In the genomic region with DNA sequence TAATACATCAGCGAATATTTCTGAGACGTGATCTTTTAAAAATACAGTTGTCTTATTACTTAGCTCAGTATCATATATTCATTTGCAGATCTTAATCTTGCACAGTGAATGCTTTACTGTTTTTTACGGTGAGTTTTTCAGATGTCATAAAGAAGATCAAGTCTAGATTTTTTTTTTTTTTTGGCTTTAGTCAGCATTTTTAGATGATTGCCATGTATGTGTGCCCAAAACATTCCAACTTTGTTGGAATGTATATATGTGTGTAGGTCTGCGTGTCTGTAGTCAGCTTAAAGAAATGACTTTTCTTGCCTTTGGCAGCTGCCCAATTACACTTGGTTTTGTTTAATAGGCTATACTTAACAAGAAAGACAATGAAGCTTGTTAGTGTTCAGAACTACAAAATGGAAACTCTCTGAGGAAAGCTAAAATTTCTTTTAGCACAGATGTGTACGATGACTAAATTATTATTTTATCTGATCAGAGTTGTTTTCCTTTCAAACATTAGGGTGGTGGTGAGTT, we compare ENCODE assay signal across 8 mouse cellular contexts. TPM values are rescaled to one million over a fixed set of nuclear protein-coding genes. Genes with fewer than 3 reads are reported as not detected.
DNase-seq lines count a peak whose midpoint lies in the region; ATAC-seq and TF ChIP-seq lines count a peak whose summit lies in the region.

No protein-coding gene starts in this region.

- no peak overlapping the region for H3K9ac ChIP-seq in hindbrain, postnatal 0 days (replicated peaks; ENCODE audit: low read length)
- H3K9ac ChIP-seq in midbrain, postnatal 0 days (replicated peaks; ENCODE audit: low read length, poor library complexity, severe bottlenecking), result no peak overlapping the region

- H3K36me3 ChIP-seq in hindbrain, postnatal 0 days (ENCODE audit: insufficient read depth, low read length), result no peaks in the 10 kb centered on the region; the same call in 1 of the 2 replicates
- no peaks in the 10 kb centered on the region for H3K36me3 ChIP-seq in midbrain, postnatal 0 days (ENCODE audit: insufficient read depth, low read length)

- TF ChIP-seq CTCF in layer of hippocampus, adult 2 months (conservative IDR thresholded peaks at IDR 0.05), result no peak
- no peak for TF ChIP-seq CTCF in hindbrain, postnatal 0 days (IDR thresholded peaks at IDR 0.05; ENCODE audit: low read depth)
- TF ChIP-seq CTCF in midbrain, postnatal 0 days (IDR thresholded peaks at IDR 0.05), result no peak

- peak overlapping the region; percentile 83 for H3K4me3 ChIP-seq in layer of hippocampus, adult 2 months
- peak overlapping the region; percentile 96; the same call in 1 of the 2 replicates for H3K4me3 ChIP-seq in hindbrain, postnatal 0 days (ENCODE audit: low read length)
- H3K4me3 ChIP-seq in midbrain, postnatal 0 days (ENCODE audit: low read depth, low read length), result no peak overlapping the region

- no peak for ATAC-seq in hindbrain, postnatal 0 days
- no peak for ATAC-seq in midbrain, postnatal 0 days (ENCODE audit: low FRiP score)
- no peak for ATAC-seq in granulocyte monocyte progenitor cell, adult 5-6 weeks (replicated peaks; ENCODE audit: poor library complexity, severe bottlenecking)

- WGBS in hindbrain, postnatal 0 days, result 69% methylated on average over 5 of the region's 5 CpGs
- 69% methylated on average over 5 of the region's 5 CpGs for WGBS in midbrain, postnatal 0 days

- no peaks in the 10 kb centered on the region for H3K9me3 ChIP-seq in hindbrain, postnatal 0 days (ENCODE audit: low read length)
- H3K9me3 ChIP-seq in midbrain, postnatal 0 days (ENCODE audit: low read length), result no peaks in the 10 kb centered on the region

- H3K27me3 ChIP-seq in hindbrain, postnatal 0 days (ENCODE audit: insufficient read depth, low read length), result no peaks in the 10 kb centered on the region
- H3K27me3 ChIP-seq in midbrain, postnatal 0 days (ENCODE audit: insufficient read depth, low read length), result no peaks in the 10 kb centered on the region

- DNase-seq in layer of hippocampus, adult 2 months (ENCODE audit: low spot score in 2 of 2), result no peak
- DNase-seq in layer of hippocampus, adult 8-10 months (ENCODE audit: low spot score in 2 of 2), result no peak
- DNase-seq in c-Kit-negative CD71-positive TER-119-positive erythroid progenitor cells, embryonic 14.5 days (ENCODE audit: low read depth, low spot score), result peak; percentile 20
- no peak for DNase-seq in hindbrain, postnatal 0 days (ENCODE audit: low spot score)
- no peak for DNase-seq in midbrain, postnatal 0 days (ENCODE audit: low spot score)
- DNase-seq in ovary, postnatal 10 days (ENCODE audit: low spot score), result no peak
- DNase-seq in cerebellum, adult 18-20 months, result no peak

- H3K27ac ChIP-seq in layer of hippocampus, adult 2 months, result 0 out of 2 replicates have a peak overlapping the region, but pooled peaks have one; percentile 95
- no peak overlapping the region for H3K27ac ChIP-seq in hindbrain, postnatal 0 days
- no peak overlapping the region for H3K27ac ChIP-seq in midbrain, postnatal 0 days (ENCODE audit: low read depth, low read length)

- H3K4me1 ChIP-seq in hindbrain, postnatal 0 days (ENCODE audit: insufficient read depth, low read length), result no peaks in the 10 kb centered on the region; the same call in 1 of the 2 replicates
- H3K4me1 ChIP-seq in midbrain, postnatal 0 days (ENCODE audit: insufficient read depth, low read length), result 0 out of 2 replicates have a peak, but pooled peaks cover 8% of the 10 kb centered on the region

- H3K4me2 ChIP-seq in hindbrain, postnatal 0 days (ENCODE audit: low read depth, low read length), result peak overlapping the region; percentile 92
- H3K4me2 ChIP-seq in midbrain, postnatal 0 days (ENCODE audit: low read depth, low read length, poor library complexity, severe bottlenecking), result peak overlapping the region; percentile 94; the same call in 1 of the 2 replicates

RNA-seq across cellular contexts. Expression of a gene that starts 1.7 kb away (rescaled TPM):
- 10 to 100 TPM; 56.3 to 58.7 TPM for total RNA-seq in layer of hippocampus, adult 2 months (2021)
- total RNA-seq in layer of hippocampus, adult 8-10 months (2022), result 10 to 100 TPM; 51.3 to 62.1 (median 56.0) TPM
- total RNA-seq in hindbrain, postnatal 0 days (2014; rRNA removed), result 16.8 and 19.1 TPM in 2 replicates
- polyA plus RNA-seq in hindbrain, postnatal 0 days (2015; fragmentation: Nextera tagmentation; extraction: Ambion mirVana), result 11.9 and 12.8 TPM in 2 replicates
- 14.8 and 23.7 TPM in 2 replicates for total RNA-seq in midbrain, postnatal 0 days (2014; rRNA removed)
- polyA plus RNA-seq in midbrain, postnatal 0 days (2015; fragmentation: Nextera tagmentation; extraction: Ambion mirVana), result 8.8 and 9.9 TPM in 2 replicates
- 56.4 and 57.8 TPM in 2 replicates for total RNA-seq in granulocyte monocyte progenitor cell, adult 5-6 weeks (2014; fragmentation: Nextera tagmentation)
- 101 and 111 TPM in 2 replicates for total RNA-seq in granulocyte monocyte progenitor cell, adult 5-6 weeks (2017)
